Mouse (Mus musculus): ENCODE measurements around the gene Dpysl4. TPM values are rescaled to one million over a fixed set of nuclear protein-coding genes. Genes with fewer than 3 reads are reported as not detected.

Dpysl4 gene
- 5.4 and 6.3 TPM in 2 replicates for polyA plus RNA-seq (2015; fragmentation: Nextera tagmentation; extraction: Ambion mirVana)

DNA sequence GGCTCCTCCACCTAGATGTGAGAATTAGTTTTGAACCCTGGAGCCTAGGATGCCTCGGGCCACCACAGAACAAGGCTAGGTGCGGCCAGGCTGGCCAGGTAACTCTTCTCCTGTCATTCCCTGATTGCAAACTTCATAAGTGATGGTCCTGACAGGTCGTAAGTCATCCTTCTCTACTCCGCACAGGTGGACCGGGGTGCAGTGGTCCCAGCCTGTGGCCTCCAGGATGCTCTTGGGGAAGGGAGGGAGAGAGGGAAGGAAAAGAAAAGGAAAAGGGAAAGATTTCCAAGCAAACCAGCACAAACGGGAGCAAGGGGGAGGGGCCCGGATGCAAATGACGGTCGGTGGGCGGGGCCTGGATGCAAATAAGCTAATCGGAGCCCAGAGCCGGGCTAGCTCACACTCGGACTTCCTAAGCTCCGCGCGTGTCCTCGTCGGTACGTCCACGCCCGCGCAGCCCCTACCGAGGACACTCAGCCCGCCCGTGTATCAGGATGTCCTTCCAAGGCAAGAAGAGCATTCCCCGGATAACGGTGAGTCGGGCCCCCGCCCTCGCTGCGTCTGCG is at the start of gene Dpysl4:
Gene Dpysl4 (plus strand): TSS at position 373 of the 566 bp plus-strand sequence.
- H3K4me3 ChIP-seq: peak within 1 kb of the TSS; percentile 55
- H3K27me3 ChIP-seq: peaks cover 43% of the 10 kb centered on the region
- H3K9ac ChIP-seq: peak within 1 kb of the TSS; percentile 48
- H3K27ac ChIP-seq: no peak within 1 kb of the TSS
- H3K4me1 ChIP-seq: 0 out of 2 replicates have a peak, but pooled peaks cover 5% of the 10 kb centered on the region
- ATAC-seq (ENCODE audit: borderline replicate concordance, extremely low read depth, low FRiP score, low TSS enrichment): peak; percentile 81; the same call in 1 of the 2 replicates
- peak within 1 kb of the TSS; percentile 93 for H3K4me2 ChIP-seq
- H3K36me3 ChIP-seq: no peaks in the 10 kb centered on the region
- WGBS: 5% methylated on average over 32 of the region's 32 CpGs
- H3K9me3 ChIP-seq: no peaks in the 10 kb centered on the region

DNA sequence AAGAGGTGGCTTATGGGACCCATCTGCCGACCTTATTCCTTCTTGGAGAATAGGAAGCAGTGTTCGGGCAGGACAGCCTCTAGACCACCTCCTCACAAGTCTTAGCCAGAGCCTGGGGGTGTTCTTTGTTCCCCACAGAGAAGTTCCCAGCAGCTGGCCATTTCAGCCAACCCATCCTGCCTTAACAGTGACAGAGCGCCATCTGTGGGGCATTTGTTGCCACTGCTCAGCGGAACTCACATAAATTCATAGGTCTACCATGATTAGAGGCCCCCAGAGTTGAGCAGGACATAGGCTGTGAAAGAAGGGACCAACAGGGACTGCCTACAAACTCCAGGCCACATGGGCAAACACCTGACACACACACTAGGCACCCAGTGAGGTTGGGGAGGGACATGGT is 22.4 kb upstream of the Dpysl4 start:
- 59% methylated on average over 4 of the region's 4 CpGs for WGBS
- no peak overlapping the region for H3K27ac ChIP-seq
- no peaks in the 10 kb centered on the region for H3K9me3 ChIP-seq
- ATAC-seq (ENCODE audit: borderline replicate concordance, extremely low read depth, low FRiP score, low TSS enrichment): no peak
- H3K9ac ChIP-seq: no peak overlapping the region
- no peak overlapping the region for H3K4me2 ChIP-seq
- no peaks in the 10 kb centered on the region for H3K4me1 ChIP-seq
- H3K27me3 ChIP-seq: no peaks in the 10 kb centered on the region
- H3K36me3 ChIP-seq: no peaks in the 10 kb centered on the region
- no peak overlapping the region for H3K4me3 ChIP-seq

GRCm38 (mm10) chr7:139068182-139068623 is 17.6 kb upstream of the Dpysl4 start:
- Histone ChIP-seq H3K9ac (no peak overlapping the region), H3K4me3 (no peak overlapping the region), H3K27ac (no peak overlapping the region), H3K9me3 (no peaks in the 10 kb centered on the region), H3K27me3 (no peaks in the 10 kb centered on the region), H3K36me3 (no peaks in the 10 kb centered on the region), H3K4me2 (no peak overlapping the region), H3K4me1 (no peaks in the 10 kb centered on the region)
- WGBS: 0% methylated on average over 2 of the region's 2 CpGs
- no peak; the same call in 1 of the 2 replicates for ATAC-seq (ENCODE audit: borderline replicate concordance, extremely low read depth, low FRiP score, low TSS enrichment)

GRCm38 (mm10) chr7:139074189-139074588 is 11.6 kb upstream of the Dpysl4 start:
- Histone ChIP-seq H3K36me3 (no peaks in the 10 kb centered on the region), H3K27ac (no peak overlapping the region), H3K9ac (no peak overlapping the region), H3K4me3 (no peak overlapping the region), H3K27me3 (no peaks in the 10 kb centered on the region), H3K4me1 (no peaks in the 10 kb centered on the region), H3K9me3 (no peaks in the 10 kb centered on the region), H3K4me2 (no peak overlapping the region)
- 40% methylated on average over 6 of the region's 6 CpGs for WGBS
- no peak for ATAC-seq (ENCODE audit: borderline replicate concordance, extremely low read depth, low FRiP score, low TSS enrichment)

DNA sequence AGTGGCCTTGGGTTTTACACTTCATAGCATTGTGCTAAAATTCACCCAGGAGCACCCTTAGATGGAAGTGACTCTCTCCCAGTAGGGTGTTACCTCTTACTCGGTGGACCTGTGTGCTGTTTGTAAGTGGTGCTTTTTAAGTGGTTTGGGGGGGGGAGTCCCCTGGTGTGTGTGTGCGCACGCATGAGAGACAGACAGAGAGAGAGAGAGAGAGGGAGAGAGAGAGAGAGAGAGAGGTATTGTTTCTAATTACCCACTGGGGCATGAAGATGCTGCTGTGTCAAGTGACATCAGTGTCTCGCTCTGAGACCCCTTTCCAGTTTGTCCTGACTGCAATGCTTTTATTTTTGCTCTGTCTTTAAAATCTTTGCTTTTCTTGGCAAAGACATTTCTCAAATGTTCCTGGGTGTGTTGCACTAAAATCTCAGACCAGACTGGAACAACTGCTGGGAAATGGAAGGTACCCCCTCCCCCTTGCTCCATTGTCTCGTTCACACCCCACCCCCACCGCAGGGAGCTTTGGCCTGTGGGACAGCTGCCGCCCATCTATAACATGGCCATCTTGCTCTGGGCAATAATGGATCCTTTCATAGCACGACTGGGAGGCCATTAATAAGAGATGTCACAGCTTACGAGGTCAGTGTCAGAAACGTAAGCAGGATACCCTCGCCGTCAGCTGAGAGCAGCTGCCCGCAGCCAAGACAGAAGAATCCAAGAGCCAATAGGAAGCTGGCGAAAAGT is 10.6 kb upstream of the Dpysl4 start:
- Histone ChIP-seq H3K27ac (no peak overlapping the region), H3K36me3 (no peaks in the 10 kb centered on the region), H3K4me2 (no peak overlapping the region), H3K4me1 (no peaks in the 10 kb centered on the region), H3K9ac (no peak overlapping the region), H3K9me3 (no peaks in the 10 kb centered on the region), H3K27me3 (no peaks in the 10 kb centered on the region), H3K4me3 (no peak overlapping the region)
- no peak for ATAC-seq (ENCODE audit: borderline replicate concordance, extremely low read depth, low FRiP score, low TSS enrichment)
- WGBS: 47% methylated on average over 14 of the region's 14 CpGs

- H3K27ac ChIP-seq: no peak overlapping the region
- H3K9ac ChIP-seq: no peak overlapping the region
- no peak overlapping the region for H3K4me2 ChIP-seq
- ATAC-seq (ENCODE audit: borderline replicate concordance, extremely low read depth, low FRiP score, low TSS enrichment): no peak
- H3K36me3 ChIP-seq: no peaks in the 10 kb centered on the region
- H3K4me3 ChIP-seq: no peak overlapping the region
- H3K9me3 ChIP-seq: no peaks in the 10 kb centered on the region
- 17% methylated on average over 7 of the region's 7 CpGs for WGBS
- H3K4me1 ChIP-seq: no peaks in the 10 kb centered on the region
- H3K27me3 ChIP-seq: 0 out of 2 replicates have a peak, but pooled peaks cover 4% of the 10 kb centered on the region
These were observed 8.5 kb upstream of the Dpysl4 start for GRCm38 (mm10) chr7:139077283-139077682.

GRCm38 (mm10) chr7:139078181-139078580 is 7.6 kb upstream of the Dpysl4 start:
- no peaks in the 10 kb centered on the region for H3K4me1 ChIP-seq
- no peak overlapping the region for H3K9ac ChIP-seq
- H3K36me3 ChIP-seq: no peaks in the 10 kb centered on the region
- ATAC-seq (ENCODE audit: borderline replicate concordance, extremely low read depth, low FRiP score, low TSS enrichment): no peak
- H3K27me3 ChIP-seq: 0 out of 2 replicates have a peak, but pooled peaks cover 8% of the 10 kb centered on the region
- no peak overlapping the region for H3K4me3 ChIP-seq
- WGBS: 41% methylated on average over 6 of the region's 6 CpGs
- H3K9me3 ChIP-seq: no peaks in the 10 kb centered on the region
- H3K4me2 ChIP-seq: no peak overlapping the region
- H3K27ac ChIP-seq: no peak overlapping the region

GRCm38 (mm10) chr7:139079141-139079540 is 6.7 kb upstream of the Dpysl4 start:
- Histone ChIP-seq H3K9ac (no peak overlapping the region), H3K4me3 (no peak overlapping the region), H3K9me3 (no peaks in the 10 kb centered on the region), H3K27ac (no peak overlapping the region), H3K4me1 (no peaks in the 10 kb centered on the region), H3K36me3 (no peaks in the 10 kb centered on the region), H3K27me3 (0 out of 2 replicates have a peak, but pooled peaks cover 8% of the 10 kb centered on the region), H3K4me2 (no peak overlapping the region)
- no peak for ATAC-seq (ENCODE audit: borderline replicate concordance, extremely low read depth, low FRiP score, low TSS enrichment)
- WGBS: 66% methylated on average over 7 of the region's 7 CpGs

GRCm38 (mm10) chr7:139080714-139081113 is 5.1 kb upstream of the Dpysl4 start:
- 63% methylated on average over 4 of the region's 4 CpGs for WGBS
- H3K9ac ChIP-seq: no peak overlapping the region
- no peaks in the 10 kb centered on the region for H3K36me3 ChIP-seq
- no peaks in the 10 kb centered on the region for H3K4me1 ChIP-seq
- no peak for ATAC-seq (ENCODE audit: borderline replicate concordance, extremely low read depth, low FRiP score, low TSS enrichment)
- no peak overlapping the region for H3K4me2 ChIP-seq
- no peaks in the 10 kb centered on the region for H3K9me3 ChIP-seq
- no peak overlapping the region for H3K4me3 ChIP-seq
- H3K27me3 ChIP-seq: peaks cover 20% of the 10 kb centered on the region
- H3K27ac ChIP-seq: no peak overlapping the region

- Histone ChIP-seq H3K4me3 (no peak overlapping the region), H3K27ac (no peak overlapping the region), H3K4me2 (no peak overlapping the region), H3K36me3 (no peaks in the 10 kb centered on the region), H3K9me3 (no peaks in the 10 kb centered on the region), H3K9ac (no peak overlapping the region), H3K27me3 (peaks cover 25% of the 10 kb centered on the region), H3K4me1 (no peaks in the 10 kb centered on the region)
- 59% methylated on average over 5 of the region's 5 CpGs for WGBS
- ATAC-seq (ENCODE audit: borderline replicate concordance, extremely low read depth, low FRiP score, low TSS enrichment): no peak
These were observed 4.6 kb upstream of the Dpysl4 start for GRCm38 (mm10) chr7:139081158-139081557.

- no peaks in the 10 kb centered on the region for H3K36me3 ChIP-seq
- H3K9me3 ChIP-seq: no peaks in the 10 kb centered on the region
- H3K4me2 ChIP-seq: no peak overlapping the region
- H3K9ac ChIP-seq: no peak overlapping the region
- H3K27ac ChIP-seq: no peak overlapping the region
- WGBS: 81% methylated on average over 8 of the region's 8 CpGs
- 0 out of 2 replicates have a peak, but pooled peaks cover 5% of the 10 kb centered on the region for H3K4me1 ChIP-seq
- peaks cover 36% of the 10 kb centered on the region for H3K27me3 ChIP-seq
- H3K4me3 ChIP-seq: no peak overlapping the region
- no peak for ATAC-seq (ENCODE audit: borderline replicate concordance, extremely low read depth, low FRiP score, low TSS enrichment)
These were observed 3.5 kb upstream of the Dpysl4 start for GRCm38 (mm10) chr7:139082281-139082680.

GRCm38 (mm10) chr7:139084316-139084715 is 1.5 kb upstream of the Dpysl4 start:
- Histone ChIP-seq H3K4me3 (no peak overlapping the region), H3K27me3 (peaks cover 43% of the 10 kb centered on the region), H3K9ac (no peak overlapping the region), H3K4me2 (no peak overlapping the region), H3K4me1 (0 out of 2 replicates have a peak, but pooled peaks cover 5% of the 10 kb centered on the region), H3K27ac (no peak overlapping the region), H3K36me3 (no peaks in the 10 kb centered on the region), H3K9me3 (no peaks in the 10 kb centered on the region)
- 43% methylated on average over 1 of the region's 1 CpGs for WGBS
- no peak for ATAC-seq (ENCODE audit: borderline replicate concordance, extremely low read depth, low FRiP score, low TSS enrichment)

Measured in lung, embryonic 15.5 days (tissue).